Mouse (Mus musculus): Measurements from ENCODE around the gene Bin2. TPM values are rescaled to one million over a fixed set of nuclear protein-coding genes. Genes with fewer than 3 reads are reported as not detected.

The Bin2 gene
- polyA plus RNA-seq, 1 experiment from 2014 or later: 3.9 TPM

- Histone ChIP-seq H3K4me1 (replicated peaks; ENCODE audit: control insufficient read depth, insufficient read depth, low read length) (no peaks in the 10 kb centered on the region), H3K4me3 (ENCODE audit: low read depth, low read length) (no peak overlapping the region), H3K27ac (ENCODE audit: low read depth, low read length) (no peak overlapping the region), H3K9ac (ENCODE audit: low read length) (no peak overlapping the region), H3K9me3 (ENCODE audit: control insufficient read depth, low read length) (no peaks in the 10 kb centered on the region), H3K27me3 (ENCODE audit: control insufficient read depth, insufficient read depth, low read length) (peaks cover 3% of the 10 kb centered on the region; the same call in 1 of the 2 replicates), H3K4me2 (ENCODE audit: low read depth, low read length, severe bottlenecking) (peak overlapping the region; percentile 18; the same call in 1 of the 2 replicates), H3K36me3 (ENCODE audit: control insufficient read depth, insufficient read depth, low read length) (no peaks in the 10 kb centered on the region)
- DNase-seq (ENCODE audit: low spot score) (no peak), ATAC-seq (replicated peaks; ENCODE audit: low FRiP score) (no peak)
- 5% methylated on average over 17 of the region's 17 CpGs for WGBS
These were observed 34.6 kb upstream of the Bin2 start for GRCm38 (mm10) chr15:100703913-100704312.

GRCm38 (mm10) chr15:100701856-100702255 lies 32.5 kb upstream of the Bin2 start:
- no peak overlapping the region for H3K27ac ChIP-seq (ENCODE audit: low read depth, low read length)
- no peaks in the 10 kb centered on the region for H3K36me3 ChIP-seq (ENCODE audit: control insufficient read depth, insufficient read depth, low read length)
- no peak for ATAC-seq (replicated peaks; ENCODE audit: low FRiP score)
- no peak for DNase-seq (ENCODE audit: low spot score)
- no peaks in the 10 kb centered on the region for H3K9me3 ChIP-seq (ENCODE audit: control insufficient read depth, low read length)
- H3K4me1 ChIP-seq (replicated peaks; ENCODE audit: control insufficient read depth, insufficient read depth, low read length): no peaks in the 10 kb centered on the region
- no peak overlapping the region for H3K9ac ChIP-seq (ENCODE audit: low read length)
- no peak overlapping the region for H3K4me2 ChIP-seq (ENCODE audit: low read depth, low read length, severe bottlenecking)
- peaks cover 3% of the 10 kb centered on the region; the same call in 1 of the 2 replicates for H3K27me3 ChIP-seq (ENCODE audit: control insufficient read depth, insufficient read depth, low read length)
- 74% methylated on average over 6 of the region's 6 CpGs for WGBS
- no peak overlapping the region for H3K4me3 ChIP-seq (ENCODE audit: low read depth, low read length)

- no peak for DNase-seq (ENCODE audit: low spot score)
- Histone ChIP-seq H3K4me2 (ENCODE audit: low read depth, low read length, severe bottlenecking) (no peak overlapping the region), H3K27ac (ENCODE audit: low read depth, low read length) (no peak overlapping the region), H3K4me1 (replicated peaks; ENCODE audit: control insufficient read depth, insufficient read depth, low read length) (no peaks in the 10 kb centered on the region), H3K27me3 (ENCODE audit: control insufficient read depth, insufficient read depth, low read length) (peaks cover 3% of the 10 kb centered on the region; the same call in 1 of the 2 replicates), H3K4me3 (ENCODE audit: low read depth, low read length) (no peak overlapping the region), H3K9me3 (ENCODE audit: control insufficient read depth, low read length) (no peaks in the 10 kb centered on the region), H3K36me3 (ENCODE audit: control insufficient read depth, insufficient read depth, low read length) (no peaks in the 10 kb centered on the region), H3K9ac (ENCODE audit: low read length) (no peak overlapping the region)
- ATAC-seq (replicated peaks; ENCODE audit: low FRiP score): no peak
- 68% methylated on average over 10 of the region's 10 CpGs for WGBS
These were observed 31.8 kb upstream of the Bin2 start for GRCm38 (mm10) chr15:100701108-100701507.

- Histone ChIP-seq H3K4me3 (ENCODE audit: low read depth, low read length) (no peak overlapping the region), H3K27ac (ENCODE audit: low read depth, low read length) (no peak overlapping the region), H3K4me1 (replicated peaks; ENCODE audit: control insufficient read depth, insufficient read depth, low read length) (no peaks in the 10 kb centered on the region), H3K36me3 (ENCODE audit: control insufficient read depth, insufficient read depth, low read length) (no peaks in the 10 kb centered on the region), H3K27me3 (ENCODE audit: control insufficient read depth, insufficient read depth, low read length) (peaks cover 3% of the 10 kb centered on the region; the same call in 1 of the 2 replicates), H3K9ac (ENCODE audit: low read length) (no peak overlapping the region), H3K9me3 (ENCODE audit: control insufficient read depth, low read length) (no peaks in the 10 kb centered on the region), H3K4me2 (ENCODE audit: low read depth, low read length, severe bottlenecking) (no peak overlapping the region)
- ATAC-seq (replicated peaks; ENCODE audit: low FRiP score): no peak
- WGBS: 77% methylated on average over 5 of the region's 5 CpGs
- no peak for DNase-seq (ENCODE audit: low spot score)
These were observed 31.1 kb upstream of the Bin2 start for GRCm38 (mm10) chr15:100700424-100700823.

GRCm38 (mm10) chr15:100699386-100699785 lies 30.0 kb upstream of the Bin2 start:
- no peaks in the 10 kb centered on the region for H3K4me1 ChIP-seq (replicated peaks; ENCODE audit: control insufficient read depth, insufficient read depth, low read length)

GRCm38 (mm10) chr15:100698078-100698477 lies 28.7 kb upstream of the Bin2 start:
- no peaks in the 10 kb centered on the region for H3K36me3 ChIP-seq (ENCODE audit: control insufficient read depth, insufficient read depth, low read length)
- no peak overlapping the region for H3K9ac ChIP-seq (ENCODE audit: low read length)
- H3K27ac ChIP-seq (ENCODE audit: low read depth, low read length): no peak overlapping the region
- H3K27me3 ChIP-seq (ENCODE audit: control insufficient read depth, insufficient read depth, low read length): peaks cover under 1% of the 10 kb centered on the region; the same call in 1 of the 2 replicates
- no peaks in the 10 kb centered on the region for H3K9me3 ChIP-seq (ENCODE audit: control insufficient read depth, low read length)
- H3K4me2 ChIP-seq (ENCODE audit: low read depth, low read length, severe bottlenecking): no peak overlapping the region
- DNase-seq (ENCODE audit: low spot score) (no peak), ATAC-seq (replicated peaks; ENCODE audit: low FRiP score) (no peak)
- no peak overlapping the region for H3K4me3 ChIP-seq (ENCODE audit: low read depth, low read length)
- WGBS: 85% methylated on average over 10 of the region's 10 CpGs
- no peaks in the 10 kb centered on the region for H3K4me1 ChIP-seq (replicated peaks; ENCODE audit: control insufficient read depth, insufficient read depth, low read length)

More at GRCm38 (mm10) chr15:100699386-100699785, 30.0 kb upstream of the Bin2 start:
- no peak overlapping the region for H3K4me3 ChIP-seq (ENCODE audit: low read depth, low read length)
- H3K27me3 ChIP-seq (ENCODE audit: control insufficient read depth, insufficient read depth, low read length): peaks cover 3% of the 10 kb centered on the region; the same call in 1 of the 2 replicates
- H3K9ac ChIP-seq (ENCODE audit: low read length): no peak overlapping the region
- H3K9me3 ChIP-seq (ENCODE audit: control insufficient read depth, low read length): no peaks in the 10 kb centered on the region
- DNase-seq (ENCODE audit: low spot score) (no peak), ATAC-seq (replicated peaks; ENCODE audit: low FRiP score) (no peak)
- H3K27ac ChIP-seq (ENCODE audit: low read depth, low read length): no peak overlapping the region
- H3K36me3 ChIP-seq (ENCODE audit: control insufficient read depth, insufficient read depth, low read length): no peaks in the 10 kb centered on the region
- WGBS: 76% methylated on average over 6 of the region's 6 CpGs
- no peak overlapping the region for H3K4me2 ChIP-seq (ENCODE audit: low read depth, low read length, severe bottlenecking)

- H3K27me3 ChIP-seq (ENCODE audit: control insufficient read depth, insufficient read depth, low read length): no peaks in the 10 kb centered on the region
- H3K27ac ChIP-seq (ENCODE audit: low read depth, low read length): no peak overlapping the region
- 91% methylated on average over 9 of the region's 9 CpGs for WGBS
- H3K9ac ChIP-seq (ENCODE audit: low read length): no peak overlapping the region
- peaks cover 7% of the 10 kb centered on the region; the same call in 1 of the 2 replicates for H3K9me3 ChIP-seq (ENCODE audit: control insufficient read depth, low read length)
- ATAC-seq (replicated peaks; ENCODE audit: low FRiP score): no peak
- H3K36me3 ChIP-seq (ENCODE audit: control insufficient read depth, insufficient read depth, low read length): no peaks in the 10 kb centered on the region
- no peak overlapping the region for H3K4me2 ChIP-seq (ENCODE audit: low read depth, low read length, severe bottlenecking)
- no peak overlapping the region for H3K4me3 ChIP-seq (ENCODE audit: low read depth, low read length)
- no peak for DNase-seq (ENCODE audit: low spot score)
- H3K4me1 ChIP-seq (replicated peaks; ENCODE audit: control insufficient read depth, insufficient read depth, low read length): no peaks in the 10 kb centered on the region
These were observed 25.1 kb upstream of the Bin2 start for GRCm38 (mm10) chr15:100694406-100694805.

GRCm38 (mm10) chr15:100691990-100692389 lies 22.6 kb upstream of the Bin2 start:
- no peaks in the 10 kb centered on the region for H3K27me3 ChIP-seq (ENCODE audit: control insufficient read depth, insufficient read depth, low read length)
- H3K27ac ChIP-seq (ENCODE audit: low read depth, low read length): no peak overlapping the region
- H3K4me3 ChIP-seq (ENCODE audit: low read depth, low read length): no peak overlapping the region
- no peak overlapping the region for H3K9ac ChIP-seq (ENCODE audit: low read length)
- no peak for ATAC-seq (replicated peaks; ENCODE audit: low FRiP score)
- peaks cover 7% of the 10 kb centered on the region; the same call in 1 of the 2 replicates for H3K9me3 ChIP-seq (ENCODE audit: control insufficient read depth, low read length)
- H3K4me1 ChIP-seq (replicated peaks; ENCODE audit: control insufficient read depth, insufficient read depth, low read length): no peaks in the 10 kb centered on the region
- H3K36me3 ChIP-seq (ENCODE audit: control insufficient read depth, insufficient read depth, low read length): no peaks in the 10 kb centered on the region
- WGBS: 85% methylated on average over 3 of the region's 3 CpGs
- no peak overlapping the region for H3K4me2 ChIP-seq (ENCODE audit: low read depth, low read length, severe bottlenecking)
- no peak for DNase-seq (ENCODE audit: low spot score)

GRCm38 (mm10) chr15:100687430-100687971 lies 18.1 kb upstream of the Bin2 start, which contains the start of gene Cela1:
Gene Cela1, minus strand, starts transcription at chr15:100687921.
- WGBS: 85% methylated on average over 8 of the region's 8 CpGs
- H3K9ac ChIP-seq (ENCODE audit: low read length): no peak within 1 kb of the TSS
- no peak for ATAC-seq (replicated peaks; ENCODE audit: low FRiP score)

More at GRCm38 (mm10) chr15:100687430-100687971, 18.1 kb upstream of the Bin2 start, which contains the start of gene Cela1:
- H3K36me3 ChIP-seq (ENCODE audit: control insufficient read depth, insufficient read depth, low read length): no peaks in the 10 kb centered on the region
- no peak within 1 kb of the TSS for H3K4me2 ChIP-seq (ENCODE audit: low read depth, low read length, severe bottlenecking)
- DNase-seq (ENCODE audit: low spot score): no peak
- peaks cover 7% of the 10 kb centered on the region; the same call in 1 of the 2 replicates for H3K9me3 ChIP-seq (ENCODE audit: control insufficient read depth, low read length)
- H3K4me3 ChIP-seq (ENCODE audit: low read depth, low read length): no peak within 1 kb of the TSS
- H3K27ac ChIP-seq (ENCODE audit: low read depth, low read length): no peak within 1 kb of the TSS
- no peaks in the 10 kb centered on the region for H3K27me3 ChIP-seq (ENCODE audit: control insufficient read depth, insufficient read depth, low read length)
- no peaks in the 10 kb centered on the region for H3K4me1 ChIP-seq (replicated peaks; ENCODE audit: control insufficient read depth, insufficient read depth, low read length)
